Mouse (Mus musculus): ENCODE measurements at regions not wholly inside any gene's neighbourhood (a gene's known extent, or its start where the extent isn't known, plus 50 kb on each side); places are given as distances from the start of the nearest gene placed in this dataset.
A peak's percentile ranks its signal among the peaks of the same experiment; 100 is the strongest.
"Not testable (repeated sequence)": the region's sequence is repeated elsewhere in the genome, so short reads cannot be mapped to it uniquely, and the experiment has no call there.

GRCm38 (mm10) chr13:99729145-99729544 lies 171.7 kb downstream of the Cartpt start:
- no peak for DNase-seq

GRCm38 (mm10) chr13:99724245-99724644 lies 176.6 kb downstream of the Cartpt start:
- DNase-seq = no peak

DNA sequence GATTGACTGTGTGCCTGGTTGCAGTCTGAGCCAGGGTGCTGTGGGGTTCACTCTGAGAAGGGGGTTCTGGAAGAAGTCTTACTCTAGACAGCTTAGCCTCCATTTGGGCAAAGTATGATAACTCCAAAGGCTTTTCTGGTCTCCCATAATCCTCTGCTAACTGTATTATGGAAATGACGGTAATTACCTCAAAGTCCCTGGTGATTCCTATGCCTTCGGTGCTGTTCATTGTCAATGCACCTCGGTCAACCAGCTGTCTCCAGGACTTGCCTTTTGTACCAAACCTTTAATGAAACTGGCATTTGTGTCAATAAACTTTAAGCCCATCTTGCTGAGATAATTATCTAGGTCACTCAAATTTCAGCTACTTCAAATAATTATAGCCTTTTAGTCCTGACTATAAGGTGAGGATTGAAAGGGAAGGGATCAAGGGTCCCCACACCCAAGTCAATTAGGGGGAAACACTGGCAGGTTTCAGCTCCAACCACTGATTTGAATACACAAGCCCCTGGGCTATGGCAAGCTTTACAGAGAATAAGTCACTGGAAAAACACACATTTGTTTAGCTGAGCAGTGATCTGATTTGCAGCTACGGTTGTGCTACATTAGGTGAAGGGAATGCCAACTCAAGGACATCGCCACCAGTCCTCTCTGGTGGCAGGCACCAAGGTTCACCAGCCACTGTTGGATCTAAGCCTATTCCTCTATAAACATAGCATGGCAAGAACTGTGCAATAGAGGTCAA lies 177.5 kb downstream of the Cartpt start:
- DNase-seq = no peak

DNA sequence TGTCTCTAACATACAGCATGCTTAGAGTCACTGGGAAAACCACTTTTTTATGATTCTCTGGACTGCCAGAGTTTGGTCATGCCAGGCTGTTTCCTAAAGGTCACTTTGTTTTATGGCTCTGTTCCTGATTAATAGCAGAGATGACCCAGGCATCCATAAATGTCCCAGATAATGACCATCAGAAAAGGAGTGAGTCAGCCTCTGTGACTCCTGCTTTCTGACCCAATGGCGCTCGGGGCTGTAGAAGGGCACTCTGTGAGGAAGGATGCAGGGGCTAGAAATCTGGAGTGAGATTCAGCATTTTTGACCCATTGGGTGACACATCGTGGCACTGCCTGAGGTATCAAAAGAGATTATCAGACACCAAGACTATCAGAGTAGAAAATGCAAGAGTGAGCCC lies 180.3 kb downstream of the Cartpt start:
- DNase-seq = no peak

DNA sequence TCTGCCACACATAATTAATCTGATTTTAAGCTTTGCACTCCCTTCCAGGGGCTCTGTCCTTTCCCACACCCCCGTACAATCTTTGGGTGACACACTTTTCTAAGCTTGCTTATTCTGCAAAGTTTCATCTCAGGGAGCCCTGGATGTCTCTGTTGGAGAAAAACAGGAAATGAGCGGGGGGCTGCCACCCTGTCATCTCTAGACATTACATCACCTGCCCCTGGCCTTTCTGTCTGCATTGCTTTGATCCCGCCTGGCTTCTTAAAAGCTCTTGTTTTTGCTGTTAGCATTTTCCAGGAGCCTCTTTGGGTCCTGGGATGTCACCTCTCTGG lies 180.2 kb upstream of the Map1b start:
- DNase-seq = no peak

DNA sequence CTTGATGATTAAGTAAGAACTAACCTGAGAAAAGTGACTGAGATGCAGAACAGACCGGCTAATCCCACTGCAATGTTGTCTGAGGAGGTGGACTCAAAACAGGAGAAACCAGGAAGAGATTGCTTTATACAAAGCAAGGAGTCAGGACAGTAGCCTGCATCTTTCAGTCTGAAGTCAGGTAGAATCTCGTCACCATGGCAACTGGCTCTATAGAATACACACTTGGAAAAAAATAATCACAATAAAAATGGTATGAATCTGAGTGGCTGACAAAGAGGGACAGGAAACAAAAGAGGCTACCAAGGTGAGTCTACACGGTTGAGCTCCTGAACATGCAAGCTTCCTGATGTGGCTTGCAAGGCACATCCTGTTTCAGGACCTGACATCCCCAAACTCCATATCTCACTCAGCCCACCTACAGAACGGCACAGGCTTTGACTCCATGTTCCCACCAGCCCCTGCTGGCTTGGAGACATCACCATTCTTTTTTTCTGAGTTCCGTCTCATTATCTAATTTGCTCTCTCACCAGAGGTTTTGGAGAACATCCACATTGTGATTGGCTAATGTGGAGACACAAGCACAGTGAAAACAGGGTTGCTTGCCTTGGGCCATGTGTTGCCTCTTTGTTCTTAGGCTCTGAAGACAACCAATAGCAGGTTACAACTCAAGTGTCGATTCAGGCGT lies 179.7 kb upstream of the Map1b start:
- DNase-seq = no peak

DNA sequence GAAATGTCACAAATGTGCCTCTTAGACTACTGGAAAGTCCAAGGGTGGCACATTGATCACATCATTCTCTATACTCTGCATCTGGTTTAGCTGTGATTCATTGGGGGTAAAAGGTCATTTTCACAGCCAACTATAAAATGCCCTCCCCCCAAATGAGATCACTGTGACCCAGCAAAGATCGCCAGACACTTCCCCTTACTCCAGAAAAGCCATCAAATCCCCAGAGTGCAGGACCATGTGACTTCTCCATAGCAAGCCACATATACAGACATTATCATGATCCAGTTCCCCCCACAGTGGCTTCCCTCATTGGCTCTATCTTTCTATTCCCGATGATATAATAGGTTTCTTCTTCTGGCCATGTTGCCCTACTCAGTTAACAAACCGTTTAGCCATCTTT lies 163.6 kb upstream of the Map1b start:
- no peak for DNase-seq

- no peak for DNase-seq
Measured at GRCm38 (mm10) chr13:99679430-99679829, 163.1 kb upstream of the Map1b start.

GRCm38 (mm10) chr13:99676393-99676792 lies 160.1 kb upstream of the Map1b start:
- peak; percentile 64 for DNase-seq

GRCm38 (mm10) chr13:99675951-99676350 lies 159.6 kb upstream of the Map1b start:
- peak; percentile 85 for DNase-seq

- peak; percentile 28 for DNase-seq
Measured at GRCm38 (mm10) chr13:99672714-99673113, 156.4 kb upstream of the Map1b start.

- DNase-seq = no peak
Measured at GRCm38 (mm10) chr13:99671747-99672146, 155.4 kb upstream of the Map1b start.

GRCm38 (mm10) chr13:99669987-99670534 lies 153.7 kb upstream of the Map1b start:
- DNase-seq = no peak

- DNase-seq = no peak
Measured at GRCm38 (mm10) chr13:99668613-99669012, 152.3 kb upstream of the Map1b start.

DNA sequence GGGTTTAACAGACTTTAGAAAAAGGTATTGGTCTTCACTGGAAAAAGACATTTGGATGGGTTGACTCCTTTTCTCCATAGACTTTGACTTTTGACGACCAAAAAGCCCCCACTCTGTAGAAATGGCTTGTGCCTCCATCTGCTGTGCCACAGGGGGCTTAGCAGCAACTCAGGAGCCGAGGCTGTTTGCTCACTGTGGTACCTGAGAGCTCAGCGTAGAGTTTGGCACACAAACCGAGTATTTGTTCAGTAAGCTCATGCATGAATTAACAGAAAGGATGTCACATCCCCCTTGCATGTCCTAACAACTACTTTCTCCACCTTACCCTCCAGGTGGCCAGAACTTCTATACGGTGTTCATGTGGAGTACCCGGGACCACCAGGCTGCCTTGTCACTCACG lies 149.7 kb upstream of the Map1b start:
- DNase-seq = no peak

DNA sequence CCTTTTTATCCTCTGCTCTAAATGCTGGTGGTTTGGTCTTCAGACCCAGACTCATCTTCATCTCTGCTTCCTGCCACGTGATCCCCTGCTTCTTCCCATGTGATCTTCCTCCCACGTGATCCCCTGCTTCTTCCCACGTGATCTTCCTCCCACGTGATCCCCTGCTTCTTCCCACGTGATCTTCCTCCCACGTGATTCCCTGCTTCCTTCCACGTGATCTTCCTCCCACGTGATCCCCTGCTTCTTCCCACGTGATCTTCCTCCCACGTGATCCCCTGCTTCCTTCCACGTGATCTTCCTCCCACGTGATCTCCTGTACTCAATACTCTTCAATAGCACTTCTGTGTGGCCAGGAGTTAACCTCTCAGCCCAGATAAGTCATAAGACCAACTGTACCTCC lies 147.1 kb upstream of the Map1b start:
- DNase-seq = not testable (repeated sequence)

DNA sequence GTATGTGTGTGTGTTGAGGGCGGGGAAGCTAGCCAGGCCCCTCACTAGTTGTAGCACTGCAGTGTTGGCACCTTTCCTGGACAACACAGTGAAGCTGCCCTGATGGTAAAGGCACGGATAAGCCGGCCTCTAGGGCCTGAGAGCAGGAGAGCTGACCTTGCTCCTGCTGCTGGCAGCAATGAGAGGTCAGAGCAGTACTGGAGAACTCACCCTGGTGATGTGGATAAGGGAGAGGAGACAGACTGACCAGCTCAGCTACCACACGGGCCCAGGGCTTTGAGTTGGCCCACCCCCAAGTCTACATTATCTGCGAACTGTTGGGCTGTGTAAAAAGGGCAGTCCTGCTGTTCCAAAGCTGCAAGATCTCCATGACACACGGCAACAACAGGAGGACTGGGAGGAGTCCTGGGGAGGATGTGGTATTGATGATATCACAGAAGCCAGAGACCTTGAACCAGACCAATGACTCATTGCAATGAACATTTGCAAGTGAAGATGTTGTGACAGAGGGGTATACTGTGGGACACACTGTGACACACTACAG lies 131.4 kb upstream of the Map1b start:
- no peak for DNase-seq

DNA sequence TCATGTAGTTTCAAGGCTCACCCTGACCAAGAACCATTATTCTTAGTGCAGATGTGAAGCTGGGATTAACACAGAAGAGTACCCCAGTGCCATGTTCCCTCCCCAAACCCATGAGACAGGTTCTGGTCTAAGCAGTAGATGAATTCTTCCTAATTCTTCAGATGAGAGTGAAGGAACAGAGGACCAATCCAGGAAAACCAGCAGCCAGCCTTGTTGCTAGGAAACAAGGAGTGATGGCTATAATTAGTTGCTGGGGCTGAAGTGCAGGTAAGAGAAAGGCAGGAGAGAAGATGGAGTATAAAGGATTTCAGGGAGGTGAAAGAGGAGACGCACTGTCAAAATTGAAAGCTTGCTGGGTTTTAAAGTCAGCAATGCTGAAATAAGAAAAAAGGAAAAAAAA lies 128.4 kb upstream of the Map1b start:
- DNase-seq = no peak

DNA sequence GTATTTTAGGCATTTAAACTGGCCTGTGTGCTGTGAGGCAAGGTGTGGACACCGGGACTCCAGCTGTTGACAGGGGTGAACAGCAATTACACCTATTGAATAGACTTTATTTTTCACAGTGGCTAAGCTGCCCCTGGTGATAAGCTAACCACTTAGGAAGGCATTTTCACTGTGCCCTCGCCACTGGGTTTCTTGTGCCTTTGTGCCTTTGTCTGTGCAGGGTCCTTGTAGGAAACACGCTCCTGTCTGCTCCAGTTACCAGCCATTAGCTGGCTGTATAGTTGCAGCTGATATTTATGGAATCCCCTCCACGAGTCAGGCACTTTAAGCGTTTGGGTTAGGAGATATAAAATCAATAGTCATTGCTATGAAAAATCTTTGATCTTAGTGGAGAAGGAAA lies 126.5 kb upstream of the Map1b start:
- no peak for DNase-seq

GRCm38 (mm10) chr13:99642301-99642700 lies 126.0 kb upstream of the Map1b start:
- DNase-seq = peak; percentile 49

DNA sequence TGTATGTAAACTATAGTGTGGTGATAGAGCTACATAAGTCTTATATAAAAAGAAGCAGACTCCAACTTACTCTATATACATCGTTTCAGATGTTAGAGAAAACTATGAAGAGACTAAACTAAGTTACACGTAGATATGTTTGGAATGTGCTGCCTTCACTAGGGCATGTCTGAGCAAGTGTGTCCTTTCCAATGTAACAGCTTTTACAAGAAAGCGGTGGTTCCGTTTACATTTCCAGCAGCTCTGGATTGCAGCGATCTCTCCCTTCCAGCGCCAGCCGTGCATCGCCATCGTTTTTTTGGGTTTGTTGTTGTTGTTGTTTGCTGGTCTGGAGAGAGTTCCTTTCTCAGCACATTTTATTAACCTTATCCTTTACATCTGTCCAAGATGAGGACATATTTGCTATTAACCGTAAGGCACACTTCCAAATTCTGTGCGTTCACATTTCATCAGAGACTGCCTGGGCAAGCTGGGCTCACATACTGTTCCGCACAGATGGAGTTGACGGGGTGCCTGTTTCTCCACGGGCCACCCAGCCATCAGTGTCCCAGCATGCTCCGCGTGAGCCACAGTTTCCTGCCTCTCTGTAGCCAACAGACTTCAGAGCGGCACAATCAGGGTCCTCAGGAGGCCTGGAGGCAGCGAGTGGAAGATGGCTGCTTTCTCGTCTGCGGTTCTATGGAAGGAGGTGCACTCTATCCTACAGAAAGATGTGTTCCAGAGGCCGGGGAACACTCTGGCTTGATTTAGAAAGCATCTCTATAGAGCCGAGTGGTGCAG lies 125.2 kb upstream of the Map1b start:
- DNase-seq = peak; percentile 90

- DNase-seq = no peak
Measured at GRCm38 (mm10) chr13:99632706-99633105, 116.4 kb upstream of the Map1b start.

DNA sequence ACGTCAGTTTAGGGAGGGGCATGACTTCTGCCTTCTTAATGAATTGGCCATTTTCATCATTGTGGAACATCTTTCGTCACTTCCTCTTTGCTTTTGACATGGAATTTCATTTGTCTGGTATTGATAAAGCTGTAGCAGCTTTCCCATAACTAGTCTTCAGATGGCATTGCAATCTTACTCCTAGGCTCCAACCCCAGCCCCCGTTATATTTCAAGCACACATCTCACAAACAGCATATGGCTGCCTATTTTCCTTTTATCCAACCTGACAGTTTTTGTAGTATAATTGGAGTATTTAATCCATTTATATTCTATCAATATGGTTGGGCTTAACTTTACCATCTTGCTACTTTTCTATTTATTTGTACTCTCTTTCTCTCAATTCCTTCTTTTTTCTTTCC lies 114.5 kb upstream of the Map1b start:
- no peak for DNase-seq
